Mouse (Mus musculus) layer of hippocampus, postnatal 36 days (tissue): ENCODE data around the gene Peli1. TPM values are rescaled to one million over a fixed set of nuclear protein-coding genes. Genes with fewer than 3 reads are reported as not detected.
A peak's percentile ranks its signal among the peaks of the same experiment; 100 is the strongest.

Experiments used
- DNase-seq, 2 experiments: peaks; one replicate each; pipeline ENCODE4 v3.0.0; 2022
- total RNA-seq, 2 experiments: library from RNA; stranded (reverse); gene quantifications; 2 replicates each; pipeline ENCODE4 v1.2.3; 2021

The Peli1 gene
- total RNA-seq = 10 to 100 TPM; 46.9 to 52.6 TPM

DNA sequence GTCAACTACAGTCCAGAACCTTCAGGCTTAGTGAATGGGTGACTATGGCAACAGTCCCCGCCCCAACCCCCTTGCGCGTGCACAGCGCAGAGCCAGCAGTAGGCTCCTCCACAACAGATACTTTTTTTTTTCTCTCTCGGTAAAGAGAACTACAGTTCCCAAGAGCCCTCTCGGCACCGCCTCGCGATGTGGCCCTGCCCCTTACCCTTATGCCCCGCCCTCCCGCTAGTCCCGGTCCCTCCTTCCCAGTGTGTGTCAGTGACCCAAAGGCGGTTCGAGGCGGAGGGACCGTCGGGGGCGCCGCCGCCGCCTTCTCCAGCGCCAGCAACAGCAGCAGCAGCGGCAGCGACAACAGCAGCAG is at the start of gene Peli1:
TSS of gene Peli1 (plus strand) at position 225 of the 361 bp plus-strand sequence.
- DNase-seq = peak; percentile 94

DNA sequence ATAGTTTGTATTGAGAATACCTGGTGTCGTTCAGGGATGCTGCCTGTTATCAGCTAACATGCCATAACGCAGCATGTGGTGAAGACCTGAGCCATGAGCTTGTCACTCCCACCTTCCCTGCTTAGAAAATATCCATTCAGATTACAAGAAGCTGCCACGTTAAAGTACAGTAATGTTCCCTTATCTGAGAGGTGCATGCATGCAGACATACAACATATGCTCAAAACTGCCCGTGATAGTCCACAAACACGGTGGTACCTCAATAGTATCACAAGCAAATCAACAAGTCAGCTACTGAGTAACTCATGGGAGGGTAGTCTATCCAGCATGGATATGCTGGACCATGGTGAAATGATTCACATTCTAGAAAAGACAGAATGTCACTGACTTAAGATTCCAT is 48.5 kb upstream of the Peli1 start:
- DNase-seq = no peak

DNA sequence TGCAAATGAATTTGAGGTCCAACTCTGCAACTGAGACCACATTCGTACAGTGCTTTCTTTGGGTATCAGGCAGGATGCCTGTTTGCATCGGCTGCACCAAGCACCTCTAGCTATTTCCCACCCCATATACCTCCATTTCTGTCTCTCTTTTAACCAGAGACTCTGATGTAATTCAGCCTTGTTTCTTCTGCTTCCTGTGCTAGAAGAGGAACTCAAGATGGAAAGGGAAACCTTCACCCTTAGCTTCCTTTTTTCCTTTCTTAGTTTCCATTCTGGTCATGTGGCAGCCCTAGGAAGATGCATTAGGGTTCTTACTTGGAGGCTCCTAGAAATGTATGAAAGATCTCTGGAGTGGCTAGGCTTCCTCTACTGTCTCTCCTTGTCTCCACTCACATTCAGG is 44.9 kb upstream of the Peli1 start:
- DNase-seq = no peak

DNA sequence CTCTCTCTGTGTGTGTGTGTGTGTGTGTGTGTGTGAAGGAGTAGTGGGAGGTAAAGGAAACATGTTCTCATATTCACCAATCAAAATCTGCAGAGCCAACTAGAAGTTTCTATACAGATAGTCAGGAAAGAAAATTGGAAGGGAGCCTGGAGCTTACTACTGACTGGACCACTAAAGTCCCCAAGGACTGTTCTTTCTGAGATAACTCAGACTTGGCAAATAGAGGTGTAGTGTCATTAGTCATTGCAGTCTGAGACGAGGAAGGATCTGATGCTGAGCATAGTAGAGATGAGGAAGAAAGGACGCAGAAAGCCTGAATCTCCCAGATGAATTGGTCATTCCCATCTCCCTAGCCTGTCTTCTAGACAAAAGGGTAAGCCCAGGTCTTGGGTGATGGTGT is 43.2 kb upstream of the Peli1 start:
- no peak for DNase-seq

DNA sequence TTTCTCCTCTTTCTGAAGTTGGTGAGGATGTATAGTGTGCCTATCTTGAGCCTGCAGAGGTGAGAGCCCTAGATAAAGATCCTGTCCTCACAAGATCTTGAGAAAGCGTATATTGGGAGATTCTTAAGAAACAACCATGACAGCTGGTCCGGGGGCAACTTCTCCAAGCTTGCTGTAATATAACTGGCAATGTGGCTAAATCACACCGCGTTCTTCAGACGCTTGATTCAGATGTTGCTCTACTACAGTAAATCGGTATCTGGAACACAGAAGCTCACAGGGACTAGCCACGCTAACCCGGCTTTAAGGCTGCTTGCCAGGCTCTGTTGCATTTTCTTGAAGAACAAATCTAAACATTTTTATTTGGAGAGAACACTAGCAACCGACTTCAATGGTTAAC is 39.4 kb upstream of the Peli1 start:
- DNase-seq = peak; percentile 18 to 32

DNA sequence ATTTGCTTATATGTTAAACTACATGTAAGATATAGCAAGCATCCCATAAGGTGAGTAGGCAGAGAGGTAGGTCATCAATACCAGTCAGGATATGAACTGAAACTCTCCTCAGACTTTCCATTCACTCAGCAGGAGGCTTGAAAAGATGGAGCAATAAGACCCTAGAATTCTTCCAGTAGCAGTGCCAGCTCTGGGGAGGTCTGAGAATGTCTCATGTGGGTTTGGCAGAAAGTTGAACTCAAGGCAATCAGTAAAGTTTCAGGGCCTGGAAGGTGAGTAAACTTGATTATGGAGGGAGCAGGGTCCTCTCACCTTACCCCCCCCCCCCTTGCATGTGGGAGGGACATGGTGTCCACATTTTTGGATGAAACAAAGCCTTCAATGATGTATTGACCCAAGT is 36.5 kb upstream of the Peli1 start:
- no peak for DNase-seq

DNA sequence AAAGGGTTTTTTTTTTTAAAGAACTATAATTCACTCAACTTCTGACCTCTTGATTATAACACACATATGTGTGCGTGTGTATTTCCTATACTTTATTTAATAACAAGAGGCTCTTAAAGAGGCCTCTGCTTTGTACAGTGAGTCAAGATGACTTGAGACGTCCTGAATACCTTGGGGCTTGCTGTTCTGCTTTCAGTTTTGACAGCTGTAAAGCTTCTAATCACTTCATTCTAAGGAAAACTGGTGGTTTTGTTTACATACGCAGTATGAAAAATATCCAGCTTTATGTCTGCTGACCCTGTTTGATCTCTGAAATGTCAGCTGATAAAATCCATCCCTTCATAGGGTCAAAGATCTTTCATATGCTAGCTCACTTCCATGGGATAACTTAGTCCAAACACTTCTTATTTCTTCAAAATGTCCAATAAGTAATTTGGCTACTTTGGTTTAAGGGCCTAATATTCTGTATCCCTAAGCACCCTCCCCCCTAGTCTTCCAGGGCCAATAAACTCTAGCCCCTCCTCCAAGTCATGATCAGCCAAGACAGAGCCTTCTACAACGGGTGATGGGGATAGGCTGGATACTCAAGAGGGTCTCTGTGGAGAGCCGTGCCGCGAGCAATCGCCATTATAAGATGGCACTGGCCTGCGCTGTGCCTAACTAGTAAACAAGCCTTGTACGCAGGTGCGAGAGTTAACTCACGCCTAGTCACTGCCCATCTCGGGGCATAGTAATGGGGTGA is 34.8 kb upstream of the Peli1 start:
- no peak for DNase-seq

DNA sequence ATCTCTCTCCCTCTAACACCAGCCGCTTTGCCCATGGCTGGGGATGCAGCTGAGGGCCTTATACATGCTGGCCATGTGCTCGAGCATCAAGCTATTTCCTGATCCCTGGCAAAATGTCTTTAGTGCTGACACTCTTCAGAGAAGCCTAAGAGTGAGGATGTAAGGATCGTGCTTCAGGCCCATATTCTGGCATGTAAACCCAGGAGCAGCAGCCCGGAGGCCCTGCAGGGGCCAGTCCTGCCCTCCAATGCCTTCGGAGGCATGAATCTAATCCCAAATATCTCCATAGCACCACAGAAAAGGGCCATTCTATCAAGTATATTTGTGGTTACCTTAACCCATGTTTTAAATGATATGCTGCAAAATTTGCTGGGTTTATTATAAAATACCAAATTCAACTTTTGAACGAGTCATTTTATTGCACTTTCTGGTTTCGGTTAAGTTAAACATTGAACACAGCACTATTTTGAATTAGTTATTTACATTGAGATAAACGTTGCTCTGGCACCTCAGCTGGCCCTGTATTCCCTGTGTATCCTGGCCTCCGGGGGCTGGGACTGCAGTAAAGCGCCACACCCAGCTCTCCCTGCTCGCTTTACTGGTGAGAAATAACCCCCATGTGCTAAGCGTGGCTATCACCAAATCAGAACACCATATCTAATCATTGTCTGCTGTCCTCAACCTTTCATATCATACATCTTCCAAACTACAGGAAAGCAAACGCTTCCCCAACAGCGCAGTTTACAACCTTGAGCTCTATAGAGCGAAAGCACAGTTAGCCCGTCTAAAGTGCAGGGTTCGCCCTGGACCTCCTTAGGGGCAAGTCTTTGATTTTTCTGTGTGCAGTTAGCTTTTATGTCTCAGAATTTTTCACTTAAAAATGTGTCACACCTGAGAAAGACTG is 33.3 kb upstream of the Peli1 start:
- no peak for DNase-seq

DNA sequence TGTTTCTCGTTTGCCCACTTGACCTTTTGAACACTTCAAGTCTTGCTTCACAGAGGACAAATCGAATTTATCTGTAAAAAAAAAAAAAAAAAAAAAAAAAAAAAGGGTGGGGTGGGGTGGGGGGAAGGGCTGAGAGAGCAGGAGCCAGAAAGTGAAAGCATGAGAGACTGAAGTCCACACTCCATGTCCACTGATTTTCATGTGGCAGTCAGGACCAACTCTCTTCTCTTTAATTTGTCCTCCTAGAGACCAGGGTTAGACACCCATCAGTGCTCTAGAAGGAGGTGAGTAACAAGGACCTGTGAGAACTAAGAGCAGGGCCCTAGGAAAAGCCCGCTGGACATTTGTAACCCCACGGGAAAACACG is 32.7 kb upstream of the Peli1 start:
- DNase-seq = no peak

DNA sequence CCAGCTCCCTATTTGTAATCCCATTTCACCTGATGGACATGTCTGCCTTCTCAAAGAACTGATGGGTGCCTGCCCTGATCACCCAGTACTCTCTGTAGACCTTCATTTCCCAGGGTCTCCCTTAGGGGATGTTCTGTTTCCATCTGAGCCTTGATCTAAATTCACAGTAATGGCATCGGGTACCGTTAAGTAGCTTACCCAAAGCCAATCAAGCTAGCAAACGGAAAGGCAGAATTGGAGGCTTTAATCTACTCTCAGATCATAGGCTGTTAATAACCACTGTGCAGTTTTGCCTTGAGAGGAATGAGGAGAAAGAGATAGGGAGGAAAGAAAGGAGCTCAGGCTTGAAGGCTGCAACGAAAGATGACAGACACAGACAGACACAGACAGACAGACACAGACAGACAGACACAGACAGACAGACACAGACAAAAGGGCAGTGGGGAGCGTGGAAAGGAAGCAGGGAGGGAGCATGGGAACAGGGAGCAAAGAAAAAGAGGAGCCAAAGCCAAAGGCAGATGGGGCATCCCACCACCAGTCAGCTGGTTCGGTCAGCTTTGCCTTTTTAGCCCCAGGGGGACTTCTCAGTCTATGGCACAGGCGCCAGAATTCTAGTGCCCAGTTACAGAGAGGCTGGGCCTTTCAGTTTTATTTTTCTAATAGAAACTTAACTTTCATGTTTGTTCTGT is 30.6 kb upstream of the Peli1 start:
- DNase-seq = no peak

DNA sequence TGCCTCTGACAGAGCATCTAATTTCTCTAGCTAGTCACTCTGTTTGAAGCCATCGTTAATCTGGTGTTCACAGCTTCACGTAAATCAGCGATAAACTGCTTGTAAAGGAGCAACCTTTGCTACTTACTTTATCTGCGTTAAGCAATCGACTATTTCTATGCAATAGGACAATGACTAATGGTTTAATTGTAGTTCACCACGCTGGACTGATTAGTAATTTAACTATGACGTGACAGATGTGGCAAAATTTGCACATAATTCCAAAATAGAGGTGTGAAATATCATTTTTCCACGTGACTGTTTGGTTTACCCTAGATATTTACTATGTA is 30.1 kb upstream of the Peli1 start:
- DNase-seq = no peak

DNA sequence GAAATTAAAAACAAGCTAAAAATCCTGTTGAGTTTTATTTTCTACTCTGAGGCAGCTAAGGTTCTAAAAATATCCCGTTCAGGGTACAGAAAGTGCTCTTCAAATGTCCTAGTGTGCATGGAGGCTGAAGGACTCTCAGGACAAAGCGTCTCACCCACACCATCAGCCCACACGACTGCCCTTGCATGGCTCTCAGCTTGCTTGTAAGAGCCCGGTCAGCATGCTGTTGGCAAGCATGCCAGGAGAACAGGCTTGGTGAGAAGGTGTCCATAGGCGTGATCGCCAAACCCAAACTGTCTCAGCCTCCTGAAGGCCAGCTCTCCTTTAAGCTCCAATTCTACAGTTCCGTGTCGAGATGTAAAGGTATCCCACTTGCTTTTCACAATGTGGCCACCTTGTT is 29.7 kb upstream of the Peli1 start:
- no peak for DNase-seq

DNA sequence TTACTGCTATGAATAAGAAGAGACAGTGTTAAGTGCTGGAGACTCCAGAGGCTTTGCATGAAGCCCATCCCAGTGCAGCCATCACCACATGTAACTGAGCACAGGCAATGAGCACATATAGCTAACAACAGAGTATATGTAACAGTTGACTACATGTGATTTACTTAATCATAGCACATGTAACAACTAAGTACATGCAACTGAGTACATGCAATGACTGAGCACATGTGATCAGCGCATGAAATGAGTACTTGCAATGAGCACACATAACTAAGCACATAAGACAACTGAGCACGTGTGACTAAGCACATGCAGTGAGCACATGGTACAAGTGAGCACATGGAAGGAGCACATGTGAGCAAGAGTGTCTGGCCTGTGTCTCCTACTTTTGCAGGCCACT is 29.0 kb upstream of the Peli1 start:
- no peak for DNase-seq

DNA sequence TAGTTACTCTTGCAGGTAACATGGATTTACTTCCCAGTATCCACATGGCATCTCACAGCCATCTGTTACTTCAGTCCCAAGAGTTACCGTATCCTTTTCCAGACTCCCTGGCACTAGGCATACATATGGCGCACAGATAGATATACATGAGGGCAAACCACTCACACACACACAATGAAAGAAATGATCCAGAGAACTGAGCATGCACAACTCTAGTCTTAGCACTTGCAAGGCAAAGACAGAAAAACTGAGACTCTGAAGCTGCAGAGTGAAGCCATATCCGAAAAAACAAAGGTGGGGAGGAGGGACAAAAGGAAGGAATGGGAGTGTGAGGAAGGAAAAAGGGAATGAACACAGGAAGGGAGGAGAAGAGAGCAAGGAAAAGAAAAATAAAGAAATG is 27.8 kb upstream of the Peli1 start:
- no peak for DNase-seq

DNA sequence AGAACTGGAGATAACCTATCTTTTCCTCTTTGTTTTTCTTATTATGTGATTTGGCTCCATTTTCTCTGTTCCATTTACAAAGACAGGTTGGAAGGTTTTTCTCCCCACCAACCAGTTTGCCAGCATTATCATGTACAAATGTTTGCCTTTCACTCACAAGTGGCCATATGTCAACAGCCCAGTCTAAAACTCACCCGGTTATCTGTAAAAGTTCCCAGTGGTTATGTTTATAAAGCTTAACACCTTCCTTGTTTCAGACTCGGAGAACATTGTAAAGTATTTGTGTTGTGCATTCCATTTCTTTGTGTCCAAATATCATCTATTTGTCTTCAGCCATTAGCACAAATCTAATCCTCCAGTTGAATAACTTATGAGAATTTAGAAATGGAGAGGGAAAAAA is 11.7 kb upstream of the Peli1 start:
- no peak for DNase-seq

DNA sequence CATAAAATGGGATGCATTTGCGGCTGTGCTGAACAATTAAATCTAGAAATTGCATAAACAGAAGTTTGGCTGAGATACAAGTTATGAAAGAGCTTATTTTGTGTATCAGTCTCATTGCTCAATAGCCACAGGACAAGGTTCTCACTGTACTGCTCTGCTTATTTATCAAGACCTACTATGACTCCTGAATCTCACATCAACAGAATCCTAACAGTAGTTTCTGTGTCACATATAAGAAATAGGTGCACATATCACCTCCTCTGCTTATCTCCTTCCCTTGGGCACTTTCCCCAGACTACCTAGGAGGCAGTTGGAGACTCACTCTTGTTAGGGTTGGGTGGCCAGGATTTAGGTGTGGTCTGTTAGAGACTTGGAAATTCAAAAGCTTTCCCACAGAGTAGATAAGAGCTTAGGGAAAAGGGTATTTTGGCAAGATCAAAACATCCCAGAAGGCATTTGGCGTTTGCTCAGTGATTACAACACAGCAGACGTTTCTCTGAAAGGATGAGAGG is 11.2 kb upstream of the Peli1 start:
- DNase-seq = no peak

DNA sequence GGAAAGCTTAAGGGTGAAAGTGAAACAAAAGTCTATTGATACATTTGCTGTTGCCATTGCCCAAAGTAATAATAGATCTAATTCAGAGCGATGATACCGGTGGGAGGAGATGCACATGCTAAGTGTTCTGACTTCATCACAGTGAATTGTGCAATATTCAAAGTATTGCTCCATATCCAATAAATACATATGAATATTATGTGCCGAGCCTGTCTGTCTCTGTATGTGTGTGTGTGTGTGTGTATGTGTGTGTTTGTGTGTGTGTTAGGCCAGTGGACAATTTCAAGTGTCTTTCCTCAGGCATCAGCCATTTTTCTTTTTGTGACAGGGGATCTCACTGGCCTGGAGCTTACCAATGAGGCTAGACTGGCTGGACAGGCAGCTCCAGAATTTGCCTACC is 9.9 kb upstream of the Peli1 start:
- DNase-seq = no peak

DNA sequence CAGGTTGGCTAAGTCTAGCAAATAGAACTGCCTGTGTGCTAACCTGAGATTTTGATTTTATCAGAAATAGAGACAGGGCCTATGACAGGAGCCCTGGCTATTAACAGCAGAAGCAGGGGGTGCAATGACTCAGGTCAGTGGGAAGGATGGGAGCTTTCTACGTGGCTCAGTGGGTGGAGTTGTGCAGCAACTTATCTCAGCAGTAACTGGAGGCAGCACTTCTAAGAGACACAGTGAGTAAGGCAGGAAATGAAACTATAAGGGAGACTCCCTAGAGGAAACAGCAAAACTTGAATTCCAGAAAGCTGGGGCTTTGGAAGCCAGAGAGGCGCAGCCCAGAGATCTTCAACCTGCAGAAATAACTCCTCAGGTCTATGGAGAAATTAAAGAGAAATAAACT is 8.4 kb upstream of the Peli1 start:
- DNase-seq = no peak

DNA sequence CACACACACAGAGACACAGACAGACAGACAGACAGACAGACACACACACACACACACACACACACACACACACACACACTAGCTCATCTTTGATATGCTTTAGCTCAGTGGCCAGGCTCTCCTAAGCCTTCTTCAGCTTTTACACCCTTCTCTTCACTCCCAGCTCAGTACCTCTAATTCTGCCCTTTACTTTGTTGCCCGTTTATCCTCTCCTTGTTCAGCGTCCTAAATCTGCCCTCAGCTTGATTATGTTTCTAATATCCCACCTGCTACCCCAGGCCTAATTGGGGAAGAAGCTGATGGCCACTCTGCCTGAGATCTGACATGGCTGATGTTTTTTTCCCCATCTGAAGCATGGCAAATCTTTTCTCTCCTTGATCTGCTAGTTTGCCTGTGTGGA is 2.7 kb upstream of the Peli1 start:
- no peak for DNase-seq

DNA sequence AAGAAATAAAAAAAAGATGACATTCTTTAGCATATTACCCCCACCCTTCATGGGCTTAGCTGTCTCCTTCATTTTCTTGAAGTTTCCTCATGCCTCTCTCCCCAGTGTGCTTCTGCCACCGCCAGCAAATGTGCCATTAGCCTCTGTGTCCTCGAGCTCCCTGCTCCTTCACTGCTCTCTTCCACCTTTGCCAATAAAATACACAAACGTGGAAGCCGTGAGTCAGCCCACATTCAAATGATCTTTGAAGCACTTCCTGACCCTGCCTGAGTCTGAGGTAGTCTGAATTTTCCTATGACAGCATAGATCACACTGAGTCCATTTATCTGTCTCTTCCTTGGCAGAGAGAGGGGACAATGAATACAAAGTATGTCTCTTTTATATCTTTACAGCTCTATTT is 1.5 kb upstream of the Peli1 start:
- no peak for DNase-seq

DNA sequence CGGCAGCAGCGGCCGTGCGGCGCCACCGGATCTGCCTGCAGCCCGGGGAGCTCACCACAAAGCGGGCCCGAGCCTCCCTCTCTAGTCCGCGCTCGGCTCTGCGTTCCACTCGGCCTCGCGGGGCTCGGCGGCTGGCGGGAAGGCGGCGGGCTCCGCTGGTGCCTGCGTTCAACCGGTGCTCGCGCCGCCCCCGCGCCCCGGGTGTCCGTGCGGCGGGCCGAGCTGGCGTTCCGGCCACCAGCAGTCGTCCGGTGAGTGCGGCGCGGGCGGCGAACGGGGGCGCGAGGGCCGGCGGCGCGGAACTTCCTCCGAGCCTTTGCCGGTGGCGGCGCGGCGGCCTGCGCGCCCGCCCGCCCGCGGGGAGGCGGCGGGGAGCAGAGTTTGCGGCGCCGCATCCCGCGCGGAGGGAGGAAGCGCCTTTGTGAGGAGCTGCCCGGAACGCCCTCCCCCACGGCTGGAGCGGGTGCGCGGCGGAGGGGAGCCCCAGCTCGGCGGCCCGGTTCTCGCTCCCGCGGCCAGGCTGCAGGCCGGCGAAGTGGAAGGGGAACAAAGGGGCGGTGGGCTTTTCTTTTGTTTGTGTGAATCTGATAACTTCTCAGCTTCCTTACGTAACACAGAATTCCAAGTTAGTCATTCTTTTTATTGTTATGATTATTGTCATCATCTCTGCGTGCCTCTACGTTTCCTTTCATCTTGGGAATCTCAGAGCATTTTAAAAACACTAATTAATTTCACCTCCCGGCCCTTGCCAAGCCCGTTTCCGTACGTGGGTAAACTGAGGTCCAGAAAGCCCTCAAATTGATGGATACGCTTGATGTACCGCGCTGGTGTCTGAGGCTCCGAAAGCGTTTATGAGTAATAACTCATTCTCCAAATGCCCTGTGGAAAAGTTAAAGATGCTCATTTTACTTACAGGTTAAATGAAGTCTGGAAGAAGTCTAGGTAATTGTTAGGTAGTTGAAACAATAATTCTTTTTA is 626 bp downstream of the Peli1 start:
- DNase-seq = peak; percentile 71 to 74

DNA sequence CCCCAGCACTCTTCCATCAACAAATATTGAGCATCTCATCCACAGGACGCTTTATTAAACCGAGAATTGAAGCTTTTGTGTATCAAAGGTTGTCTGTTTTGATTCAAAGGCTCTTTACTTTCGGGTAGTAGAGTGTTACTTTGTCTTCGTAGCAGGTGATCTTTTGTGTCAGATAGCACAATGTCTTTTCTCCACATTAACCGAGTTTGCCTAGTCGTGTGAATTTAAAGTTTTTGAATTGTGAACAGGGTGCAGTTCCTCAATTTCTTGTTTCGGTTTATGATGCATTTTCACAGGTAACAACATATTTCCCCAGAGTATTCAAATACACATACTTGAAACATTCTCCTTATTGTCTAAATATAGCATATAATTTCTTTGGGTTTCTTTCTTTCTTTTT is 1.5 kb downstream of the Peli1 start:
- DNase-seq = no peak
